Mouse (Mus musculus) brown adipose tissue, adult 24 weeks (tissue): ENCODE data around the gene Hspa8. TPM values are rescaled to one million over a fixed set of nuclear protein-coding genes. Genes with fewer than 3 reads are reported as not detected.
A peak's percentile ranks its signal among the peaks of the same experiment; 100 is the strongest.

Experiments
- H3K27ac ChIP-seq: fragments of 200-500 bp; replicated peaks from 2 replicates; pipeline ENCODE4 v1.5.1; 2012; ENCODE audit warnings: low read depth, mild to moderate bottlenecking, low read length
- H3K4me1 ChIP-seq: fragments of 200-500 bp; 2 replicates; pipeline ENCODE4 v1.6.1; 2012; ENCODE audit warnings: low read length, mixed read lengths; ENCODE audit not compliant: control insufficient read depth, insufficient read depth, insufficient read length
- H3K4me3 ChIP-seq: fragments of 200-500 bp; 2 replicates; pipeline ENCODE4 v1.5.1; 2012; ENCODE audit warnings: low read depth, mild to moderate bottlenecking, low read length, moderate library complexity; ENCODE audit not compliant: insufficient read depth
- polyA plus RNA-seq: library from polyadenylated mRNA; stranded (reverse); fragments of >200 nt; gene quantifications from 2 replicates; pipeline ENCODE4 v1.2.4, GENCODE M21; 2012; ENCODE audit not compliant: missing spikeins, insufficient read depth, insufficient read length

Gene Hspa8
- polyA plus RNA-seq, 1 experiment, result 688 TPM

- Histone ChIP-seq H3K4me1 (peaks cover 5% of the 10 kb centered on the region; the same call in 1 of the 2 replicates), H3K27ac (no peak overlapping the region), H3K4me3 (no peak overlapping the region)
Observed at GRCm38 (mm10) chr9:40814060-40814459, 13.3 kb downstream of the Hspa8 start.

DNA sequence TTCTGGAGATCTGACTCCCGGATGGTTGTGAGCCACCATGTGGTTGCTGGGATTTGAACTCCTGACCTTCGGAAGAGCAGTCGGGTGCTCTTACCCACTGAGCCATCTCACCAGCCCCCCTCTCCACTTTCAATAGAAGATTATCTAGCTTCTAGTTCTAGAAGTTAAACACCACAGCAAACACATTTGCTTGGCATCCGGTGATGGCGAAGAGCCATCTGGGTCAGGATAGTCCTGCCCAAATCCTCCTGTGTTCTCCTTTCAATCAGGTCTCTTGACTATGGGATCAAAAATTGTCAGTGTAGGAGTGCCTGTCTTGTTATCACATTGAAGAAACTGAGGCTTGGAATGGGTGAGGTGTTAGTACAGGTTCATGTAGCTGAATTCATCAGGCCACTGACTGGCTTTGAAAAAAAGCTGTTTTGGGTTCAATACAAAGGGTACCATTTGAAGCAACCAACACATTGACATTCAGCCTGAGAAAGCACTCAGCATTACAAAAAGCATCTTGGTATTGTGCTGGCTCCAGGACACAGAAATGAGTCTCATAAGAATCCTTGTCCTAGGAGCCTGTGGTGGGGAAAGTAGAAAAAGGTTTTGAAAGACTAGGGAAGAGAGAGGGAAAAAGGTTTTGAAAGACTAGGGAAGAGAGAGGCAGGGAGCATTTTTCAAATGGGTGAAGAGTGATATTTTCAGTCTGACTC lies 16.7 kb downstream of the Hspa8 start:
- no peaks in the 10 kb centered on the region for H3K4me1 ChIP-seq
- H3K4me3 ChIP-seq, result no peak overlapping the region
- H3K27ac ChIP-seq, result no peak overlapping the region

- H3K4me3 ChIP-seq, result no peak overlapping the region
- H3K4me1 ChIP-seq, result no peaks in the 10 kb centered on the region
- no peak overlapping the region for H3K27ac ChIP-seq
Observed at GRCm38 (mm10) chr9:40825601-40826000, 24.8 kb downstream of the Hspa8 start.

DNA sequence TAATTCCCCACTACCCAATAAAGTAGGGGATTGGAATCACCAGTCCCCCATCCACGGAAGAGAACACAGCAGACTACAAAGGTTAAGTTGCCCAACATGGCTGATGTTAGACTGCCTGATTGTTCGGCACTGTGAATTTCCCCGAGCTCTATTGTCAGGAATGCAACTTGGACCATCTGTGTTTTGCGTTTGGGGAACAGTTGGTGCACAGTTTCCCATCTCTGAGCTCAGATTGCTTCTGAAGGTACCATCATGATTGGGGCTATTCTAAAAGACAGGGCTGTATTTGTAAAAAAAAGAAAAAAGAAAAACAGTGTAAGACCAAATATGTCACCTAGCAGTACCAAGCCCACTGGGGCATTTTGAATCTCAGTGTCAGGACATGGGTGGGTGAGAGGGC lies 26.6 kb downstream of the Hspa8 start:
- Histone ChIP-seq H3K4me1 (no peaks in the 10 kb centered on the region), H3K4me3 (no peak overlapping the region), H3K27ac (no peak overlapping the region)

GRCm38 (mm10) chr9:40834569-40834968 lies 33.8 kb downstream of the Hspa8 start:
- no peak overlapping the region for H3K4me3 ChIP-seq
- no peaks in the 10 kb centered on the region; the same call in 1 of the 2 replicates for H3K4me1 ChIP-seq
- no peak overlapping the region for H3K27ac ChIP-seq

- Histone ChIP-seq H3K4me1 (no peaks in the 10 kb centered on the region; the same call in 1 of the 2 replicates), H3K4me3 (no peak overlapping the region), H3K27ac (no peak overlapping the region)
Observed at GRCm38 (mm10) chr9:40836681-40837080, 35.9 kb downstream of the Hspa8 start.

DNA sequence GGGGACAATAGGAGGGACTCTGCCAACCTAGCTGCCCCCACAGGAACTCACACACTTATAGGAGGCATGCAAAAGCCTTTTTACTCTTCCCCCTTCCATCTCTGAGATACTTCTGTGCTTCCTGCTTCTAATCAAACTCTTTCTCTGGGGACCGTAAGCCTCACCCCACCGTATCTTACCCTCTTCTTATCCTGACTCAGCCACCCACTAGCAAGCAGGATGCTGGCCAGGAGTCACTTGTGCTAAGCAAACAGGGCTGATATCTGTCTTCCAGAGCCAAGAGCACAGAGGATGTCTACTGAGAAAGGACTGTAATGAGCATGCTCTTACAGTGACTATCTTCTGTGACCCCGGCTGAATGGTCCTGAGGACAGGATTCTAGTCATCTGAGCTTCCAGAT lies 38.9 kb downstream of the Hspa8 start:
- H3K27ac ChIP-seq, result no peak overlapping the region
- no peak overlapping the region for H3K4me3 ChIP-seq
- H3K4me1 ChIP-seq, result no peaks in the 10 kb centered on the region

DNA sequence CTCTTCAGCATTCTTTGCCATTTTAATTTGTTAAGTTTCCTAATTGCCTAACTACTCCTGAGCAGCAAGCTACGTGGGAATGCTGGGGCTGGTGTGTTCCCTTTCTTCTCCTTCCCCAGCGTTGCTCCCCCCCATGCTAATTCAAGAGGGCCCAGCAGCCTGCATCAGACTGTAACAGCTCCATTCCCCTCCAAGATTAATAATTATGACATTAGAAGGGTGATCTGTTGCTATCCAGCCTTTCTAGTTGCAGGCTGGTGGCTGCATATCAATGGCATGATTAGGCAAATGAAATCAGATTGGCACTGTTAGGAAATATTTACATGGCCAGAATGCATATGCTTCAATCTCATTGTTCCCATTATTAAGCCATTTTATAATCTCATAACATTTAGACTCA lies 50.7 kb downstream of the Hspa8 start:
- H3K4me1 ChIP-seq, result no peaks in the 10 kb centered on the region
- H3K27ac ChIP-seq, result no peak overlapping the region
- no peak overlapping the region for H3K4me3 ChIP-seq

GRCm38 (mm10) chr9:40858461-40859160 lies 57.8 kb downstream of the Hspa8 start:
- no peaks in the 10 kb centered on the region for H3K4me1 ChIP-seq
- peak overlapping the region; percentile 31 for H3K4me3 ChIP-seq
- H3K27ac ChIP-seq, result no peak overlapping the region

GRCm38 (mm10) chr9:40859196-40859595 lies 58.4 kb downstream of the Hspa8 start:
- Histone ChIP-seq H3K4me3 (no peak overlapping the region; the same call in 1 of the 2 replicates), H3K27ac (no peak overlapping the region), H3K4me1 (no peaks in the 10 kb centered on the region)

Other genes with a start within 250 kb of the Hspa8 start
- not detected in 2 replicates for gene Gm21915, start 130.4 kb upstream of the Hspa8 start, polyA plus RNA-seq
- gene Clmp, start 115.0 kb upstream of the Hspa8 start, polyA plus RNA-seq, result 2.9 and 7.2 TPM in 2 replicates
- gene Bsx, start 73.1 kb downstream of the Hspa8 start, polyA plus RNA-seq, result not detected in 2 replicates
- gene Jhy, start 163.1 kb downstream of the Hspa8 start, polyA plus RNA-seq, result not detected in 2 replicates
- not detected in 2 replicates for gene Crtam, start 203.6 kb downstream of the Hspa8 start, polyA plus RNA-seq